In the genomic region with DNA sequence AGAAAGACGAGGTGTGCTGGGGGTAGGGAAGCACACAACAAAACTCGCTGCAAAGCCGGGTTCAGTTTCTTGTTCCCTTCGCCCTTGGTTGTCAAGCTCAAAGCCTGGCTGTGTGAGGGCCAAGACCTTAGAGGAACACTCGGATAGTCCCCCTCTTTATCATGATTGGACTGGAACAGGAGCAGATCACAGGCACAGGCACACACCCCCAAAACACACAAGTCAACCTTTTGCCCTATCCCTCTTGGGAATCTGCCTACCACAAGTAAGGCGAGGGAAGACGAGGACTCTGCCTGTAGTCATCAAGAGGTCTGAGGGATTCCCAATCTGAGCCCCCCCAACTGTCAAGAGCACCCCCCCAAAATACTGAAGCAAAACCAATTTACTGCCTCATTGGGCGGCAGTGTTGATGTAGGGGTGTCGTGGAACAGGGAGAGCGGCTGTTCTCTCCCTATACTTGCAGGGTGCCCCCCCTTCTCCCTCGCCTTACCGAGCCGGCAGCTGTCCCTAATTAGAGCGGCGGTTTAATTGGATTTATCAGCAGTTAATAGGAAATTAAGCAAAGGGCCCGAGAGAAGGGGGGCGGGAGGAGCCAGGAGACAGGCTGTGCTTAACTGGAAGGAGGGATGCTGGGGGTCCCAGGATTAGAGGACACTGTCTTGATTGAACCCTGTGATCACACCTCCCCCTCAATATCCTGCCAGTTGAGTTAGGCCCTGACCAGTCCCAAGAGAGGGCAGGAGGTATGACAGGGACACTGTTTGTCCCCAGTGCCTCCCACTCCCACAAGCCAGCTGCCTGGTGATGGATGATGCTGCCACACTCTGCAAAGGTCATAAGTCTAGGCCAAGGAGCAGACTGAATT, we compare ENCODE assay signal across 8 mouse cellular contexts. TPM values are rescaled to one million over a fixed set of nuclear protein-coding genes. Genes with fewer than 3 reads are reported as not detected.
DNase-seq lines count a peak whose midpoint lies in the region; ATAC-seq and TF ChIP-seq lines count a peak whose summit lies in the region.

No protein-coding gene starts in this region.

- peak overlapping the region; percentile 11; the same call in 1 of the 2 replicates for H3K9ac ChIP-seq in embryonic facial prominence, embryonic 11.5 days (replicated peaks; ENCODE audit: low read length)
- H3K9ac ChIP-seq in limb, embryonic 12.5 days (replicated peaks), result 0 out of 2 replicates have a peak overlapping the region, but pooled peaks have one; percentile 8
- H3K9ac ChIP-seq in stomach, embryonic 15.5 days, result no peak overlapping the region

- H3K36me3 ChIP-seq in testis, adult 2 months (ENCODE audit: control insufficient read depth, insufficient read depth, low read length), result no peaks in the 10 kb centered on the region
- H3K36me3 ChIP-seq in embryonic facial prominence, embryonic 11.5 days (replicated peaks; ENCODE audit: control insufficient read depth, insufficient read depth, low read depth, low read length), result no peaks in the 10 kb centered on the region
- 0 out of 2 replicates have a peak, but pooled peaks cover 4% of the 10 kb centered on the region for H3K36me3 ChIP-seq in limb, embryonic 12.5 days
- no peaks in the 10 kb centered on the region for H3K36me3 ChIP-seq in stomach, embryonic 15.5 days

- peak overlapping the region; percentile 86 for H3K4me3 ChIP-seq in testis, adult 2 months (ENCODE audit: control insufficient read depth, low read depth, low read length)
- no peak overlapping the region; the same call in 1 of the 2 replicates for H3K4me3 ChIP-seq in embryonic facial prominence, embryonic 11.5 days (ENCODE audit: low read depth, low read length)
- H3K4me3 ChIP-seq in limb, embryonic 12.5 days (replicated peaks), result peak overlapping the region; percentile 41
- peak overlapping the region; percentile 39 for H3K4me3 ChIP-seq in stomach, embryonic 15.5 days (replicated peaks)
- no peak overlapping the region for H3K4me3 ChIP-seq in lung, adult 2 months (replicated peaks; ENCODE audit: extremely low read depth, low read depth, low read length)

- H3K27me3 ChIP-seq in testis, adult 2 months (ENCODE audit: control insufficient read depth, insufficient read depth, low read length), result no peaks in the 10 kb centered on the region
- peaks cover 45% of the 10 kb centered on the region for H3K27me3 ChIP-seq in embryonic facial prominence, embryonic 11.5 days (ENCODE audit: control insufficient read depth, insufficient read depth, low read length)
- peaks cover 86% of the 10 kb centered on the region for H3K27me3 ChIP-seq in limb, embryonic 12.5 days
- H3K27me3 ChIP-seq in stomach, embryonic 15.5 days (replicated peaks), result peaks cover 69% of the 10 kb centered on the region

- WGBS in embryonic facial prominence, embryonic 11.5 days, result 4% methylated on average over 16 of the region's 17 CpGs
- 2% methylated on average over 17 of the region's 17 CpGs for WGBS in limb, embryonic 12.5 days
- 25% methylated on average over 17 of the region's 17 CpGs for WGBS in stomach, embryonic 15.5 days
- 42% methylated on average over 17 of the region's 17 CpGs for WGBS in lung, adult 2 months

- DNase-seq in testis, postnatal 10 days (ENCODE audit: low spot score), result no peak
- DNase-seq in embryonic facial prominence, embryonic 11.5 days (ENCODE audit: low spot score), result no peak
- no peak for DNase-seq in left cerebral cortex, postnatal 36 days (ENCODE audit: low spot score in 2 of 2)
- no peak for DNase-seq in ovary, postnatal 36 days (ENCODE audit: low spot score)
- no peak for DNase-seq in lung, adult 2 months

- no peak for TF ChIP-seq CTCF in testis, adult 2 months (IDR thresholded peaks at IDR 0.05; ENCODE audit: control insufficient read depth, insufficient read depth, insufficient replicate concordance, low read depth, low read length)
- no peak for TF ChIP-seq CTCF in lung, adult 2 months (IDR thresholded peaks at IDR 0.05; ENCODE audit: insufficient read depth, low read length)

- no peak for TF ChIP-seq POLR2A in testis, adult 2 months (IDR thresholded peaks at IDR 0.05; ENCODE audit: control insufficient read depth, low read depth, low read length)
- no peak for TF ChIP-seq POLR2A in lung, adult 2 months (IDR thresholded peaks at IDR 0.05; ENCODE audit: borderline replicate concordance, extremely low read depth, low read depth, low read length)

- peak overlapping the region; percentile 71 for H3K4me2 ChIP-seq in embryonic facial prominence, embryonic 11.5 days (ENCODE audit: low read depth, low read length)
- peak overlapping the region; percentile 95 for H3K4me2 ChIP-seq in limb, embryonic 12.5 days
- peak overlapping the region; percentile 83 for H3K4me2 ChIP-seq in stomach, embryonic 15.5 days

- ATAC-seq in embryonic facial prominence, embryonic 11.5 days (replicated peaks; ENCODE audit: insufficient number of reproducible peaks, low FRiP score, low TSS enrichment, low read depth), result no peak
- no peak for ATAC-seq in limb, embryonic 12.5 days (ENCODE audit: insufficient number of reproducible peaks, insufficient read depth, low FRiP score, low TSS enrichment, low read depth)
- no peak for ATAC-seq in stomach, embryonic 15.5 days (ENCODE audit: insufficient read depth, low FRiP score, low read depth)

- H3K4me1 ChIP-seq in testis, adult 2 months (ENCODE audit: control insufficient read depth, insufficient read depth, low read length), result peaks cover 61% of the 10 kb centered on the region
- H3K4me1 ChIP-seq in embryonic facial prominence, embryonic 11.5 days (ENCODE audit: control insufficient read depth, insufficient read depth, low read length), result peaks cover 27% of the 10 kb centered on the region
- H3K4me1 ChIP-seq in limb, embryonic 12.5 days (replicated peaks), result peaks cover 69% of the 10 kb centered on the region
- peaks cover 59% of the 10 kb centered on the region for H3K4me1 ChIP-seq in stomach, embryonic 15.5 days
- H3K4me1 ChIP-seq in lung, adult 2 months (ENCODE audit: control insufficient read depth, insufficient read depth, low read length), result peaks cover 2% of the 10 kb centered on the region; the same call in 1 of the 2 replicates

- intact Hi-C loops in left cerebral cortex, postnatal 36 days (cut with DNase I), result loop anchor here (1.0 kb wide), 1 partner anchor 28 kb away; no protein-coding TSS in a partner anchor

- no peak overlapping the region for H3K27ac ChIP-seq in testis, adult 2 months (ENCODE audit: control insufficient read depth, insufficient read depth, low read depth, low read length)
- 0 out of 2 replicates have a peak overlapping the region, but pooled peaks have one; percentile 20 for H3K27ac ChIP-seq in embryonic facial prominence, embryonic 11.5 days (replicated peaks; ENCODE audit: low read depth, low read length)
- no peak overlapping the region for H3K27ac ChIP-seq in limb, embryonic 12.5 days
- H3K27ac ChIP-seq in stomach, embryonic 15.5 days, result peak overlapping the region; percentile 16; the same call in 1 of the 2 replicates

- H3K9me3 ChIP-seq in embryonic facial prominence, embryonic 11.5 days (replicated peaks; ENCODE audit: control insufficient read depth, low read length), result no peaks in the 10 kb centered on the region
- no peaks in the 10 kb centered on the region for H3K9me3 ChIP-seq in limb, embryonic 12.5 days
- no peaks in the 10 kb centered on the region for H3K9me3 ChIP-seq in stomach, embryonic 15.5 days

RNA-seq across cellular contexts. Expression of a gene that starts 4.7 kb away (rescaled TPM):
- polyA plus RNA-seq in testis, adult 2 months (2012; rRNA removed), result 65.0 and 74.9 TPM in 2 replicates
- polyA plus RNA-seq in embryonic facial prominence, embryonic 11.5 days (2014; fragmentation: Nextera tagmentation; extraction: Ambion mirVana), result 2.1 and 2.8 TPM in 2 replicates
- polyA plus RNA-seq in limb, embryonic 12.5 days (2016; fragmentation: Nextera tagmentation; extraction: Ambion mirVana), result 0.60 and 1.6 TPM in 2 replicates
- polyA plus RNA-seq in stomach, embryonic 15.5 days (2015; fragmentation: Nextera tagmentation; extraction: Ambion mirVana), result 92.8 and 117 TPM in 2 replicates
- total RNA-seq in left cerebral cortex, postnatal 36 days (2021), result 1 to 10 TPM; 2.1 to 4.9 TPM
- polyA plus RNA-seq in lung, adult 2 months (2012; rRNA removed), result 107 and 124 TPM in 2 replicates

RNA-seq across cellular contexts. Expression of a gene that starts 8.6 kb away (rescaled TPM):
- polyA plus RNA-seq in testis, adult 2 months (2012; rRNA removed), result 0.97 and 1.0 TPM in 2 replicates
- 0.49 TPM in 1 of 2 replicates, not detected in the other for polyA plus RNA-seq in embryonic facial prominence, embryonic 11.5 days (2014; fragmentation: Nextera tagmentation; extraction: Ambion mirVana)
- polyA plus RNA-seq in limb, embryonic 12.5 days (2016; fragmentation: Nextera tagmentation; extraction: Ambion mirVana), result 11.5 and 11.7 TPM in 2 replicates
- 0.92 and 1.7 TPM in 2 replicates for polyA plus RNA-seq in stomach, embryonic 15.5 days (2015; fragmentation: Nextera tagmentation; extraction: Ambion mirVana)
- total RNA-seq in left cerebral cortex, postnatal 36 days (2021), result 1 to 10 TPM; 1.7 to 2.9 TPM
- 1.5 and 5.8 TPM in 2 replicates for polyA plus RNA-seq in lung, adult 2 months (2012; rRNA removed)

RNA-seq across cellular contexts. Expression of a gene that starts 12.2 kb away (rescaled TPM):
- 12.7 and 16.7 TPM in 2 replicates for polyA plus RNA-seq in testis, adult 2 months (2012; rRNA removed)
- 68.7 and 73.5 TPM in 2 replicates for polyA plus RNA-seq in embryonic facial prominence, embryonic 11.5 days (2014; fragmentation: Nextera tagmentation; extraction: Ambion mirVana)
- polyA plus RNA-seq in limb, embryonic 12.5 days (2016; fragmentation: Nextera tagmentation; extraction: Ambion mirVana), result 96.8 and 98.1 TPM in 2 replicates
- 142 and 144 TPM in 2 replicates for polyA plus RNA-seq in stomach, embryonic 15.5 days (2015; fragmentation: Nextera tagmentation; extraction: Ambion mirVana)
- 10 to 100 TPM; 22.8 to 29.9 TPM for total RNA-seq in left cerebral cortex, postnatal 36 days (2021)
- polyA plus RNA-seq in lung, adult 2 months (2012; rRNA removed), result 40.3 and 57.7 TPM in 2 replicates

RNA-seq across cellular contexts. Expression of a gene that starts 24.3 kb away (rescaled TPM):
- 0.36 and 0.51 TPM in 2 replicates for polyA plus RNA-seq in testis, adult 2 months (2012; rRNA removed)
- polyA plus RNA-seq in embryonic facial prominence, embryonic 11.5 days (2014; fragmentation: Nextera tagmentation; extraction: Ambion mirVana), result 4.4 and 6.9 TPM in 2 replicates
- 4.2 and 6.3 TPM in 2 replicates for polyA plus RNA-seq in limb, embryonic 12.5 days (2016; fragmentation: Nextera tagmentation; extraction: Ambion mirVana)
- 5.0 and 5.4 TPM in 2 replicates for polyA plus RNA-seq in stomach, embryonic 15.5 days (2015; fragmentation: Nextera tagmentation; extraction: Ambion mirVana)
- total RNA-seq in left cerebral cortex, postnatal 36 days (2021), result 1 to 10 TPM; 6.0 to 7.6 TPM
- polyA plus RNA-seq in lung, adult 2 months (2012; rRNA removed), result 0.23 and 0.24 TPM in 2 replicates

Comparison
In these comparisons a context has a peak if more than half of its experiments do, and no peak if none do; other contexts are left out.
1. H3K27ac ChIP-seq: peak in embryonic facial prominence, embryonic 11.5 days (single experiment) and stomach, embryonic 15.5 days (single experiment); none in testis, adult 2 months (single experiment) and limb, embryonic 12.5 days (single experiment).
2. H3K4me3 ChIP-seq: peak in testis, adult 2 months (single experiment), limb, embryonic 12.5 days (single experiment) and stomach, embryonic 15.5 days (single experiment); none in embryonic facial prominence, embryonic 11.5 days (single experiment) and lung, adult 2 months (single experiment).
3. RNA of a gene that starts 4.7 kb away (polyA plus RNA-seq): 107 to 124 TPM in lung, adult 2 months, 92.8 to 117 TPM in stomach, embryonic 15.5 days and 65.0 to 74.9 TPM in testis, adult 2 months; 2.1 to 2.8 TPM in embryonic facial prominence, embryonic 11.5 days and 0.60 to 1.6 TPM in limb, embryonic 12.5 days; every median in the first group is over 10 times any median in the second.
4. Peak in every context shown above with its lines, with median percentiles within 50 percentile points of each other: H3K4me2 ChIP-seq.